Mouse (Mus musculus) limb, embryonic 12.5 days (tissue): Measurements from ENCODE around the gene Vmn1r48. TPM values are rescaled to one million over a fixed set of nuclear protein-coding genes. Genes with fewer than 3 reads are reported as not detected.
"Not testable (repeated sequence)": the region's sequence is repeated elsewhere in the genome, so short reads cannot be mapped to it uniquely, and the experiment has no call there.

ENCODE experiments used
- ATAC-seq: fragments of 200-750 bp; cut with Nextera tagmentation; 2 replicates; pipeline ENCODE4 v1.8.0; 2017; ENCODE audit warnings: low read depth, moderate TSS enrichment; ENCODE audit not compliant: insufficient number of reproducible peaks, insufficient read depth, low FRiP score, low TSS enrichment
- H3K27ac ChIP-seq: fragments of 300-500 bp; sonication (generic); 2 replicates; pipeline ENCODE4 v1.5.1; 2016; ENCODE audit warnings: mild to moderate bottlenecking, moderate library complexity
- H3K27me3 ChIP-seq: fragments of 300-500 bp; sonication (generic); 2 replicates; pipeline ENCODE4 v1.6.1; 2016; ENCODE audit warnings: mild to moderate bottlenecking, moderate library complexity
- H3K36me3 ChIP-seq: fragments of 300-500 bp; sonication (generic); 2 replicates; pipeline ENCODE4 v1.6.1; 2016; ENCODE audit warnings: mild to moderate bottlenecking, moderate library complexity
- H3K4me1 ChIP-seq: fragments of 300-500 bp; sonication (generic); replicated peaks from 2 replicates; pipeline ENCODE4 v1.6.1; 2016
- H3K4me2 ChIP-seq: fragments of 300-500 bp; sonication (generic); 2 replicates; pipeline ENCODE4 v1.6.1; 2016; ENCODE audit warnings: mild to moderate bottlenecking, moderate library complexity
- H3K4me3 ChIP-seq: fragments of 300-500 bp; sonication (generic); replicated peaks from 2 replicates; pipeline ENCODE4 v1.5.1; 2016; ENCODE audit warnings: mild to moderate bottlenecking
- H3K9ac ChIP-seq: fragments of 300-500 bp; sonication (generic); replicated peaks from 2 replicates; pipeline ENCODE4 v1.6.1; 2016; ENCODE audit warnings: mild to moderate bottlenecking, moderate library complexity
- H3K9me3 ChIP-seq: fragments of 300-500 bp; sonication (generic); 2 replicates; pipeline ENCODE4 v1.6.1; 2016; ENCODE audit warnings: mild to moderate bottlenecking, moderate library complexity
- WGBS: fragments of 180-500 bp; shearing (Covaris S2); methylation state at CpG from one replicate; pipeline ENCODE4 v1.1.7; 2016; 5-methylcytosine and 5-hydroxymethylcytosine counted together
- polyA plus RNA-seq: library from polyadenylated mRNA; unstranded; fragments of >200 nt; fragmentation: Nextera tagmentation; extraction: Ambion mirVana; gene quantifications from 2 replicates; pipeline ENCODE4 v1.2.1, GENCODE M21; 2016

Gene Vmn1r48
- polyA plus RNA-seq: not detected in 2 replicates

DNA sequence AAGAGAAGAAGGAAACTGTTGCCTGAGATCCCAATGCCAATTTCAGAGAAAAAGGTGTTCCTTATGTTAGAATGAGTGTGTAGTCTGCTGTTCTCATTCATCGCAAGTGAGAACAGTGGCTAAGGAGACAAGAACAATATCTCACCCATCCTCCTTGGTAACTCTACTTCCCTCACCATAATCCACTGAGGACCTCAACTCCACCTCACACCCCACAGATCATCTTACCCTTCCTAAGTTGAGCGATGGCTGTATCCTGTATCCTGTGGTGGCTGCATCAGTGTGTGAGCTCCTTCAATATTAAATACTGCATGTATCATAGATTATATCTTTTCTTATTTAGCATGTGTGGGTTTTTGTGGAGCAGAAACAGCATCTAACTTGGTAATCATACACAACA lies at the start of gene Vmn1r48:
Vmn1r48 (minus strand) TSS at position 101 of the 400 bp plus-strand sequence.
- H3K36me3 ChIP-seq, H3K4me1 ChIP-seq, H3K9ac ChIP-seq, H3K9me3 ChIP-seq, H3K4me3 ChIP-seq, ATAC-seq, H3K27me3 ChIP-seq, H3K4me2 ChIP-seq, H3K27ac ChIP-seq: not testable (repeated sequence)
- WGBS: no CpG with 5 or more reads among the region's 2 CpGs

DNA sequence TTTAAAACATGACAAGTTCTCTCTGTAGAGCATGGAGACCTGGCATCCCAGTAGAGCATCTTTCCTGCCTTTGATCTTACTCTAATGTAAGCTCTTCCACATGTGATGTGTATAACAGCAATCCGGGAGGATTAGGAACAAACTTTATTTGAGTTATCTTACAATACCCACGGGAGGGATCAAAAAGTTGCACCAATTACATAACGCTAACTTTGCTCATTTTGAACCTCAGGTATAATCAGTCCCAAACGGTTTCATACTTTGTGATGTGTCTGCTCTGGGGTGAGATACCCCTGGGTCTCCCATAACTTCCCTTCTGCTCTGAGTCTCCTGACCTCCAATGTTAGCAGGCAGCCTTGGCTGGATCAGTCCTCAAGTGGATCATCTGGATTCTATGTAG lies 41.8 kb upstream of the Vmn1r48 start, which contains the start of gene Vmn1r49:
Vmn1r49 (minus strand) TSS at position 101 of the 400 bp plus-strand sequence.
- Histone ChIP-seq H3K9me3 (peaks cover 23% of the 10 kb centered on the region), H3K4me3 (no peak within 1 kb of the TSS), H3K27ac (no peak within 1 kb of the TSS), H3K4me2 (no peak within 1 kb of the TSS), H3K9ac (no peak within 1 kb of the TSS), H3K36me3 (no peaks in the 10 kb centered on the region), H3K4me1 (no peaks in the 10 kb centered on the region), H3K27me3 (no peaks in the 10 kb centered on the region)
- ATAC-seq: no peak
- WGBS: 76% methylated on average over 4 of the region's 4 CpGs

DNA sequence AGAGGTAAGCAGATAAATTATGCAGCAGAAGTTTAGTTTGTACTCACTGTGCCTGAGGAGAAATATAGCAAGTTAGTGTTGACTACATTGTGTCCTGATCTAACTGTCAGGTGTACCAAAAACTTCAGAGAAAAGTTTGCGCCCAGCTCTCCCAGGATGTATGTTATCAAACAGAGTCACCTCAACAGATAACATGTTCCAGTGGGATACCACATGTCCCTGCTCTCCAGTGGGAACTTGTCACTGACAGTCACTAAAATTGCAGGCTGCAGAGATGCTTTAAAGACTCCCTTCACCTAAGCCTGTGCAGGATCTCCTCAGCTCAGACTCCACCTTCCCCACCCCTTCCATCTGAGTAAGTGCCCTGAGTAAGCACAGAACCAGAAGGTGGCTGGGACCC lies 20.8 kb downstream of the Vmn1r48 start, which contains the start of gene Vmn1r47:
Vmn1r47 (plus strand) TSS at position 301 of the 400 bp plus-strand sequence.
- not testable (repeated sequence) for H3K27me3 ChIP-seq, ATAC-seq, H3K4me1 ChIP-seq, H3K36me3 ChIP-seq, H3K27ac ChIP-seq, H3K4me2 ChIP-seq, H3K9ac ChIP-seq, H3K4me3 ChIP-seq, H3K9me3 ChIP-seq
- WGBS: 97% methylated on average over 1 of the region's 1 CpGs

- no peak for ATAC-seq
- Histone ChIP-seq H3K9me3 (peaks cover 18% of the 10 kb centered on the region), H3K36me3 (no peaks in the 10 kb centered on the region), H3K4me1 (no peaks in the 10 kb centered on the region), H3K4me2 (no peak overlapping the region), H3K27ac (no peak overlapping the region), H3K27me3 (no peaks in the 10 kb centered on the region), H3K4me3 (no peak overlapping the region), H3K9ac (no peak overlapping the region)
- WGBS: 27% methylated on average over 1 of the region's 1 CpGs
Observed at GRCm38 (mm10) chr6:89985989-89986388, 50.7 kb downstream of the Vmn1r48 start.

Other genes starting within 250 kb of the Vmn1r48 start
- gene Vmn1r42, start 160.4 kb downstream of the Vmn1r48 start, polyA plus RNA-seq: not detected in 2 replicates
- gene Vmn1r43, start 160.4 kb downstream of the Vmn1r48 start, polyA plus RNA-seq: not detected in 2 replicates
- gene Vmn1r44, start 153.2 kb downstream of the Vmn1r48 start, polyA plus RNA-seq: not detected in 2 replicates
- gene Vmn1r45, start 96.2 kb downstream of the Vmn1r48 start, polyA plus RNA-seq: not detected in 2 replicates
- gene Vmn1r46, start 67.5 kb downstream of the Vmn1r48 start, polyA plus RNA-seq: not detected in 2 replicates
- gene Vmn1r47, start 20.7 kb downstream of the Vmn1r48 start, polyA plus RNA-seq: not detected in 2 replicates
- not detected in 2 replicates for gene Vmn1r49, start 41.7 kb upstream of the Vmn1r48 start, polyA plus RNA-seq
- not detected in 2 replicates for gene Vmn1r50, start 64.6 kb upstream of the Vmn1r48 start, polyA plus RNA-seq
- gene Vmn1r51, start 85.8 kb upstream of the Vmn1r48 start, polyA plus RNA-seq: not detected in 2 replicates
- gene Vmn1r52, start 138.0 kb upstream of the Vmn1r48 start, polyA plus RNA-seq: not detected in 2 replicates
- not detected in 2 replicates for gene V1ra8, start 166.0 kb upstream of the Vmn1r48 start, polyA plus RNA-seq
- not detected in 2 replicates for gene Vmn1r53, start 187.6 kb upstream of the Vmn1r48 start, polyA plus RNA-seq
- gene Vmn1r54, start 209.5 kb upstream of the Vmn1r48 start, polyA plus RNA-seq: not detected in 2 replicates